Mouse (Mus musculus) heart, postnatal 25 days (tissue): ENCODE measurements around the gene Cask. TPM values are rescaled to one million over a fixed set of nuclear protein-coding genes. Genes with fewer than 3 reads are reported as not detected.

Source experiments
- DNase-seq: peaks from one replicate; pipeline ENCODE4 v3.0.0; 2022; ENCODE audit warnings: low spot score
- intact Hi-C: fragments of 180-260 bp; cut with DNase I; formaldehyde crosslinking; loops from one replicate; pipeline ENCODE4 v1.15.1; 2025
- total RNA-seq, 2 experiments: library from RNA; stranded (reverse); gene quantifications; 2 replicates each; pipeline ENCODE4 v1.2.3; 2021

Cask gene
- total RNA-seq, 2 experiments from 2014 or later, result 12.7 to 15.6 TPM

GRCm38 (mm10) chrX:13554504-13554903 is 296.7 kb downstream of the Cask start:
- no peak for DNase-seq
- intact Hi-C loops, result no loop called here

GRCm38 (mm10) chrX:13552288-13552687 is 298.9 kb downstream of the Cask start:
- no peak for DNase-seq
- intact Hi-C loops, result no loop called here

GRCm38 (mm10) chrX:13551566-13551965 is 299.6 kb downstream of the Cask start:
- DNase-seq, result no peak
- intact Hi-C loops, result no loop called here

- intact Hi-C loops, result no loop called here
- DNase-seq, result no peak
Observed at GRCm38 (mm10) chrX:13549100-13549499, 302.1 kb downstream of the Cask start.

GRCm38 (mm10) chrX:13521288-13521687 is 329.9 kb downstream of the Cask start:
- intact Hi-C loops, result no loop called here
- no peak for DNase-seq

GRCm38 (mm10) chrX:13520566-13520965 is 330.6 kb downstream of the Cask start:
- intact Hi-C loops, result no loop called here
- DNase-seq, result no peak

GRCm38 (mm10) chrX:13519408-13519783 is 331.8 kb downstream of the Cask start:
- intact Hi-C loops, result loop anchor here (5.0 kb wide), 2 partner anchors 143 to 237 kb away; partner anchors contain the start of genes Ddx3x and Gpr82
- DNase-seq, result no peak

- DNase-seq, result no peak
- intact Hi-C loops, result loop anchor here (5.0 kb wide), 2 partner anchors 143 to 237 kb away; partner anchors contain the start of genes Ddx3x and Gpr82
Observed at GRCm38 (mm10) chrX:13518781-13519407, 332.3 kb downstream of the Cask start.

- no peak for DNase-seq
- intact Hi-C loops, result loop anchor here (5.0 kb wide), 2 partner anchors 144 to 236 kb away; partner anchors contain the start of genes Ddx3x and Gpr82
Observed at GRCm38 (mm10) chrX:13518019-13518418, 333.1 kb downstream of the Cask start.

GRCm38 (mm10) chrX:13516451-13516850 is 334.7 kb downstream of the Cask start:
- no peak for DNase-seq
- intact Hi-C loops, result loop anchor here (5.0 kb wide), 2 partner anchors 146 to 234 kb away; partner anchors contain the start of genes Ddx3x and Gpr82

- intact Hi-C loops, result loop anchor here (2.0 kb wide), 1 partner anchor 283 kb away; no protein-coding TSS in a partner anchor
- DNase-seq, result no peak
Observed at GRCm38 (mm10) chrX:13513864-13514263, 337.3 kb downstream of the Cask start.

- DNase-seq, result no peak
- intact Hi-C loops, result loop anchor here (2.0 kb wide), 1 partner anchor 282 kb away; no protein-coding TSS in a partner anchor
Observed at GRCm38 (mm10) chrX:13513127-13513526, 338.0 kb downstream of the Cask start.

GRCm38 (mm10) chrX:13506376-13506775 is 344.8 kb downstream of the Cask start:
- intact Hi-C loops, result loop anchor here (10.0 kb wide), 1 partner anchor 108 kb away; no protein-coding TSS in a partner anchor
- DNase-seq, result no peak

- intact Hi-C loops, result loop anchor here (5.0 to 10.0 kb wide), 2 partner anchors 42 to 110 kb away; no protein-coding TSS in a partner anchor
Observed at GRCm38 (mm10) chrX:13504389-13504788, 346.8 kb downstream of the Cask start.

GRCm38 (mm10) chrX:13502862-13503375 is 348.2 kb downstream of the Cask start:
- DNase-seq, result no peak
- intact Hi-C loops, result loop anchor here (5.0 to 10.0 kb wide), 2 partner anchors 41 to 112 kb away; no protein-coding TSS in a partner anchor

More at GRCm38 (mm10) chrX:13504389-13504788, 346.8 kb downstream of the Cask start:
- DNase-seq, result no peak

GRCm38 (mm10) chrX:13500284-13500683 is 350.9 kb downstream of the Cask start:
- intact Hi-C loops, result loop anchor here (5.0 to 10.0 kb wide), 2 partner anchors 38 to 115 kb away; no protein-coding TSS in a partner anchor

GRCm38 (mm10) chrX:13494892-13495703 is 356.1 kb downstream of the Cask start:
- DNase-seq, result no peak
- intact Hi-C loops, result no loop called here

More at GRCm38 (mm10) chrX:13500284-13500683, 350.9 kb downstream of the Cask start:
- no peak for DNase-seq

GRCm38 (mm10) chrX:13492922-13493321 is 358.2 kb downstream of the Cask start:
- DNase-seq, result no peak
- intact Hi-C loops, result no loop called here

- intact Hi-C loops, result no loop called here
- no peak for DNase-seq
Observed at GRCm38 (mm10) chrX:13490941-13491340, 360.2 kb downstream of the Cask start.

GRCm38 (mm10) chrX:13489761-13490160 is 361.4 kb downstream of the Cask start:
- intact Hi-C loops, result no loop called here

More at GRCm38 (mm10) chrX:13489761-13490160, 361.4 kb downstream of the Cask start:
- no peak for DNase-seq
